Mouse (Mus musculus): Measurements from ENCODE around the gene Rad54l.
A peak's percentile ranks its signal among the peaks of the same experiment; 100 is the strongest.

DNA sequence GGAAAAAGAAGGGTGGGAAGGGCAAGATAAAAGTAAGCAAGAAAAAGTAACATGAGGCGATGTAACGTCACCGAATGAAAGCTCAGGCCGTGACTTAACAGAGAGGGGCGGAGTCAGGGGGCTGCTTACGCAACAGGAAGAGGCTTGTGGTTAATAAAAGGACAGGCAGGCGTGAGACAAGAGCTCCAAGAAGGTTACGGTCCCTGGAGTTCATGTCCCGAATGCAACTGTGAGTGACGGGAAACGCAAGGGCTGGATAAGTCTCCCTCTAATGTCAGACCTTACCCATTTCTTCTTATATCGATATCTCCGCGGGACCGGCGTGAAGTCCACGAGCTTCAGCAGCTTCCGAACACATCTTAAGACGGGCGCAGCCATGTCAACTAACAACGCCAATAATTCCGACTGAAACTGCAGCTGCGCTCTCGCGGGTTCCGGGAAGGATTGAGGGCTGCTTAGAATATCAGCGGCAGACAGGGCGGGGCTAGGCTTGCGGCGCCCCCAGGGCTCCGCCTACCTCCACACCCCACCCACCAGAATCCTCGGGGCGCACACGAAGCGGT lies 70.0 kb downstream of the Rad54l start, which contains the start of gene Nsun4:
- TF ChIP-seq CTCF (IDR thresholded peaks at IDR 0.05; ENCODE audit: control insufficient read depth, insufficient read depth, insufficient read length), result no peak
- no peak for TF ChIP-seq MYOG (IDR thresholded peaks at IDR 0.05; ENCODE audit: control insufficient read depth, extremely low read depth, insufficient read length)
- peak; percentile 96 for TF ChIP-seq CEBPB (IDR thresholded peaks at IDR 0.05; ENCODE audit: low read depth)
- no peak for TF ChIP-seq FOSL1 (IDR thresholded peaks at IDR 0.05; ENCODE audit: insufficient read depth, low read length, poor library complexity, severe bottlenecking)
- no peak for TF ChIP-seq USF1 (IDR thresholded peaks at IDR 0.05; ENCODE audit: low read depth)
- peak; percentile 44 for TF ChIP-seq MAX (IDR thresholded peaks at IDR 0.05)
- TF ChIP-seq MYOD1 (IDR thresholded peaks at IDR 0.05; ENCODE audit: control insufficient read depth, insufficient read length, low read depth), result no peak
